ENCODE assay signal across 28 mouse cellular contexts in the genomic region with DNA sequence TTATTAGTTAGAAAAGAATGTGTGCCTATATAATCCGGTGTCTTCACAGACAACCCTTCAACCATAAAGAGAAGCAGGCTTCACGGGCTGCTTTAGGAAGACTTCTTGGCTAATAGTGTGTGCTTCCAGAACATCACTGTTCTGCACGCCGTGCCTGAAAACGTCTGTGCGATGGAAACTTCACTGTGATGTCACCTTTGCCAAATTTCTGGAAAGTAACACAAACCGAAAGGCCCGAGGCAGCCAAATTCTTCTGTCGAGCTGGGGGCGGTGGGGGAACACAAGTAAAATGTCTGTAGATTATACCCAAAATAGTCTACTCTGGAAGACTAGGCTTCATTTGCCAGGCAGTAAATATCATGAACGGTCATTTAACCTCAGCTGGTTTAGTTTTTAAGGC.
DNase-seq lines count a peak whose midpoint lies in the region; ATAC-seq and TF ChIP-seq lines count a peak whose summit lies in the region.
"Had no signal": no experiment of that assay in that cellular context is flagged by ENCODE, and none has a peak within 500 bp of the region (broad histone marks: within the 10 kb centered on the region; RNA-seq: fewer than 3 reads in every experiment).

No protein-coding gene starts in this region.

- TF ChIP-seq EP300 in stomach, postnatal 0 days (optimal IDR thresholded peaks at IDR 0.05): no peak

- TF ChIP-seq CTCF in kidney, adult 2 months (conservative IDR thresholded peaks at IDR 0.05; ENCODE audit: insufficient read depth, insufficient read length, low read depth, low read length): no peak
- TF ChIP-seq CTCF in stomach, postnatal 0 days (IDR thresholded peaks at IDR 0.05; ENCODE audit: low read depth): no peak

- ATAC-seq in embryonic facial prominence, embryonic 14.5 days (ENCODE audit: low read depth): no peak
- no peak for ATAC-seq in kidney, embryonic 15.5 days (replicated peaks; ENCODE audit: low FRiP score)
- ATAC-seq in stomach, embryonic 15.5 days (ENCODE audit: insufficient read depth, low FRiP score, low read depth): no peak
- ATAC-seq in stomach, postnatal 0 days (ENCODE audit: low FRiP score, low TSS enrichment): no peak
- ATAC-seq: activated CD4-positive, CD25-positive, alpha-beta regulatory T cell, adult 4 months; forebrain, embryonic 15.5 days had no signal

- 0 out of 2 replicates have a peak overlapping the region, but pooled peaks have one; percentile 0 for H3K27ac ChIP-seq in embryonic facial prominence, embryonic 14.5 days (replicated peaks; ENCODE audit: low read depth, low read length)
- H3K27ac ChIP-seq in embryonic facial prominence, embryonic 10.5 days (replicated peaks): no peak overlapping the region
- 0 out of 2 replicates have a peak overlapping the region, but pooled peaks have one; percentile 35 for H3K27ac ChIP-seq in kidney, embryonic 15.5 days
- H3K27ac ChIP-seq in kidney, adult 2 months (ENCODE audit: insufficient read depth, low read depth, low read length): no peak overlapping the region
- H3K27ac ChIP-seq in stomach, embryonic 15.5 days: peak overlapping the region; percentile 35; the same call in 1 of the 2 replicates
- no peak overlapping the region for H3K27ac ChIP-seq in stomach, postnatal 0 days (replicated peaks)
- H3K27ac ChIP-seq: forebrain, embryonic 10.5 days; forebrain, embryonic 15.5 days; hindbrain, embryonic 13.5 days; liver, embryonic 15.5 days; macrophage; neural tube, embryonic 15.5 days had no signal

- H3K27me3 ChIP-seq in embryonic facial prominence, embryonic 14.5 days (replicated peaks; ENCODE audit: control insufficient read depth, insufficient read depth, low read length): no peaks in the 10 kb centered on the region
- H3K27me3 ChIP-seq in embryonic facial prominence, embryonic 10.5 days (replicated peaks; ENCODE audit: low read depth, poor library complexity, severe bottlenecking): no peaks in the 10 kb centered on the region
- no peaks in the 10 kb centered on the region for H3K27me3 ChIP-seq in kidney, embryonic 15.5 days
- H3K27me3 ChIP-seq in kidney, adult 2 months (replicated peaks; ENCODE audit: control insufficient read depth, insufficient read depth, low read length): no peaks in the 10 kb centered on the region
- H3K27me3 ChIP-seq in stomach, embryonic 15.5 days (replicated peaks): no peaks in the 10 kb centered on the region
- no peaks in the 10 kb centered on the region for H3K27me3 ChIP-seq in stomach, postnatal 0 days (ENCODE audit: control insufficient read depth, insufficient read depth, low read length)
- H3K27me3 ChIP-seq: CH12.LX; forebrain, embryonic 15.5 days; hindbrain, embryonic 13.5 days; liver, embryonic 15.5 days; neural tube, embryonic 15.5 days had no signal

- peaks cover 3% of the 10 kb centered on the region; the same call in 1 of the 2 replicates for H3K4me1 ChIP-seq in embryonic facial prominence, embryonic 14.5 days (ENCODE audit: control insufficient read depth, insufficient read depth, low read length)
- H3K4me1 ChIP-seq in embryonic facial prominence, embryonic 10.5 days: peaks cover 6% of the 10 kb centered on the region; the same call in 1 of the 2 replicates
- H3K4me1 ChIP-seq in kidney, embryonic 15.5 days: peaks cover 29% of the 10 kb centered on the region
- no peaks in the 10 kb centered on the region for H3K4me1 ChIP-seq in kidney, adult 2 months (ENCODE audit: control insufficient read depth, insufficient read depth, low read length)
- peaks cover 17% of the 10 kb centered on the region for H3K4me1 ChIP-seq in stomach, embryonic 15.5 days
- peaks cover 2% of the 10 kb centered on the region for H3K4me1 ChIP-seq in stomach, postnatal 0 days (replicated peaks; ENCODE audit: control insufficient read depth, insufficient read depth)
- H3K4me1 ChIP-seq: forebrain, embryonic 10.5 days; forebrain, embryonic 15.5 days; heart, embryonic 12.5 days; hindbrain, embryonic 13.5 days; liver, embryonic 15.5 days; neural tube, embryonic 15.5 days had no signal

- WGBS in embryonic facial prominence, embryonic 14.5 days: 73% methylated on average over 11 of the region's 11 CpGs
- 91% methylated on average over 11 of the region's 11 CpGs for WGBS in embryonic facial prominence, embryonic 10.5 days
- WGBS in kidney, embryonic 15.5 days: 89% methylated on average over 11 of the region's 11 CpGs
- 88% methylated on average over 11 of the region's 11 CpGs for WGBS in kidney, adult 2 months
- WGBS in stomach, embryonic 15.5 days: 70% methylated on average over 11 of the region's 11 CpGs
- whole genome bisulfite sequencing in stomach, postnatal 0 days: 70% methylated on average over 11 of the region's 11 CpGs

- no peaks in the 10 kb centered on the region for H3K9me3 ChIP-seq in embryonic facial prominence, embryonic 14.5 days (ENCODE audit: control insufficient read depth, low read length)
- H3K9me3 ChIP-seq in embryonic facial prominence, embryonic 10.5 days: no peaks in the 10 kb centered on the region
- no peaks in the 10 kb centered on the region for H3K9me3 ChIP-seq in kidney, embryonic 15.5 days (replicated peaks)
- no peaks in the 10 kb centered on the region for H3K9me3 ChIP-seq in stomach, embryonic 15.5 days
- H3K9me3 ChIP-seq in stomach, postnatal 0 days (ENCODE audit: control insufficient read depth, low read length): no peaks in the 10 kb centered on the region
- H3K9me3 ChIP-seq: forebrain, embryonic 10.5 days; forebrain, embryonic 15.5 days; hindbrain, embryonic 13.5 days; liver, embryonic 15.5 days; neural tube, embryonic 15.5 days had no signal

- H3K36me3 ChIP-seq in embryonic facial prominence, embryonic 14.5 days (ENCODE audit: control insufficient read depth, insufficient read depth, low read length): no peaks in the 10 kb centered on the region
- no peaks in the 10 kb centered on the region for H3K36me3 ChIP-seq in embryonic facial prominence, embryonic 10.5 days (replicated peaks)
- no peaks in the 10 kb centered on the region for H3K36me3 ChIP-seq in kidney, embryonic 15.5 days
- no peaks in the 10 kb centered on the region for H3K36me3 ChIP-seq in kidney, adult 2 months (ENCODE audit: control insufficient read depth, insufficient read depth, low read length)
- H3K36me3 ChIP-seq in stomach, embryonic 15.5 days: no peaks in the 10 kb centered on the region
- no peaks in the 10 kb centered on the region for H3K36me3 ChIP-seq in stomach, postnatal 0 days (ENCODE audit: control insufficient read depth, insufficient read depth, low read length)
- H3K36me3 ChIP-seq: forebrain, embryonic 10.5 days; forebrain, embryonic 15.5 days; heart, embryonic 12.5 days; hindbrain, embryonic 13.5 days; liver, embryonic 15.5 days; neural tube, embryonic 15.5 days had no signal

- no peak for TF ChIP-seq POLR2A in kidney, adult 2 months (IDR thresholded peaks at IDR 0.05; ENCODE audit: low read depth, low read length)

- peak; percentile 50 for DNase-seq in embryonic facial prominence, embryonic 14.5 days (ENCODE audit: low spot score)
- DNase-seq in embryonic facial prominence, embryonic 10.5 days (ENCODE audit: low spot score): no peak
- no peak for DNase-seq in kidney, adult 2 months
- DNase-seq in stomach, postnatal 0 days (ENCODE audit: low spot score): no peak
- no peak for DNase-seq in left cerebral cortex, postnatal 36 days (ENCODE audit: low spot score in 2 of 2)
- DNase-seq: adrenal gland, adult 2 months; adrenal gland, postnatal 36 days; cerebellum, adult 2 months; cerebellum, postnatal 14 days; gastrocnemius, postnatal 14 days; heart, adult 18-20 months; heart, postnatal 4 days; kidney, adult 8-10 months; kidney, postnatal 10 days; layer of hippocampus, postnatal 36 days; midbrain, embryonic 14.5 days; thymus, postnatal 14 days had no signal

- H3K9ac ChIP-seq in embryonic facial prominence, embryonic 14.5 days (ENCODE audit: low read depth, low read length): no peak overlapping the region
- H3K9ac ChIP-seq in kidney, embryonic 15.5 days: no peak overlapping the region
- no peak overlapping the region for H3K9ac ChIP-seq in stomach, embryonic 15.5 days
- no peak overlapping the region for H3K9ac ChIP-seq in stomach, postnatal 0 days (ENCODE audit: low read length)
- H3K9ac ChIP-seq: forebrain, embryonic 15.5 days; heart, embryonic 12.5 days; hindbrain, embryonic 13.5 days; liver, embryonic 15.5 days; neural tube, embryonic 15.5 days had no signal

- H3K4me2 ChIP-seq in embryonic facial prominence, embryonic 14.5 days (ENCODE audit: low read depth, low read length): no peak overlapping the region
- no peak overlapping the region for H3K4me2 ChIP-seq in kidney, embryonic 15.5 days
- no peak overlapping the region for H3K4me2 ChIP-seq in stomach, embryonic 15.5 days
- no peak overlapping the region for H3K4me2 ChIP-seq in stomach, postnatal 0 days (replicated peaks; ENCODE audit: low read depth)
- H3K4me2 ChIP-seq: forebrain, embryonic 15.5 days; heart, embryonic 12.5 days; hindbrain, embryonic 13.5 days; liver, embryonic 15.5 days; neural tube, embryonic 15.5 days had no signal

- H3K4me3 ChIP-seq in embryonic facial prominence, embryonic 14.5 days (ENCODE audit: low read depth, low read length): no peak overlapping the region
- H3K4me3 ChIP-seq in embryonic facial prominence, embryonic 10.5 days: no peak overlapping the region
- no peak overlapping the region for H3K4me3 ChIP-seq in kidney, embryonic 15.5 days (replicated peaks)
- no peak overlapping the region for H3K4me3 ChIP-seq in kidney, adult 2 months (ENCODE audit: insufficient read depth, low read depth, low read length)
- no peak overlapping the region for H3K4me3 ChIP-seq in stomach, embryonic 15.5 days (replicated peaks)
- H3K4me3 ChIP-seq in stomach, postnatal 0 days (ENCODE audit: low read depth, low read length): no peak overlapping the region
- H3K4me3 ChIP-seq: forebrain, embryonic 10.5 days; forebrain, embryonic 15.5 days; heart, embryonic 12.5 days; hindbrain, embryonic 13.5 days; liver, embryonic 15.5 days; neural tube, embryonic 15.5 days had no signal

- intact Hi-C loops in left cerebral cortex, postnatal 36 days (cut with DNase I): no loop called here

Comparison
In these comparisons a context has a peak if more than half of its experiments do, and no peak if none do; other contexts are left out.
1. H3K27ac ChIP-seq: peak in embryonic facial prominence, embryonic 14.5 days (single experiment), kidney, embryonic 15.5 days (single experiment) and stomach, embryonic 15.5 days (single experiment); none in embryonic facial prominence, embryonic 10.5 days (single experiment), kidney, adult 2 months (single experiment) and stomach, postnatal 0 days (single experiment).